Mouse (Mus musculus): ENCODE measurements around the gene Lingo4. TPM values are rescaled to one million over a fixed set of nuclear protein-coding genes. Genes with fewer than 3 reads are reported as not detected.

Lingo4 gene
- total and polyA plus RNA-seq, 2 experiments from 2014 or later: 1.5 to 1.6 TPM

- H3K36me3 ChIP-seq (ENCODE audit: insufficient read depth, low read length): no peaks in the 10 kb centered on the region
- H3K27ac ChIP-seq (ENCODE audit: low read depth, low read length): no peak overlapping the region
- H3K4me2 ChIP-seq (ENCODE audit: low read depth, low read length, poor library complexity, severe bottlenecking): no peak overlapping the region
- DNase-seq (ENCODE audit: low spot score) (no peak), ATAC-seq (ENCODE audit: low FRiP score) (no peak)
- H3K9ac ChIP-seq (replicated peaks; ENCODE audit: low read length, poor library complexity, severe bottlenecking): no peak overlapping the region
- H3K4me3 ChIP-seq (ENCODE audit: low read depth, low read length): no peak overlapping the region
- no peaks in the 10 kb centered on the region for H3K27me3 ChIP-seq (ENCODE audit: insufficient read depth, low read length)
- 25% methylated on average over 9 of the region's 9 CpGs for WGBS
- no peak for TF ChIP-seq CTCF (IDR thresholded peaks at IDR 0.05)
- no peaks in the 10 kb centered on the region for H3K9me3 ChIP-seq (ENCODE audit: low read length)
- no peaks in the 10 kb centered on the region for H3K4me1 ChIP-seq (ENCODE audit: insufficient read depth, low read length)
These were observed 18.3 kb upstream of the Lingo4 start for GRCm38 (mm10) chr3:94379831-94380510.

GRCm38 (mm10) chr3:94382308-94382707 lies 16.0 kb upstream of the Lingo4 start:
- Histone ChIP-seq H3K4me2 (ENCODE audit: low read depth, low read length, poor library complexity, severe bottlenecking) (no peak overlapping the region), H3K27me3 (ENCODE audit: insufficient read depth, low read length) (no peaks in the 10 kb centered on the region), H3K9ac (replicated peaks; ENCODE audit: low read length, poor library complexity, severe bottlenecking) (no peak overlapping the region), H3K4me1 (ENCODE audit: insufficient read depth, low read length) (no peaks in the 10 kb centered on the region), H3K9me3 (ENCODE audit: low read length) (no peaks in the 10 kb centered on the region), H3K4me3 (ENCODE audit: low read depth, low read length) (no peak overlapping the region), H3K36me3 (ENCODE audit: insufficient read depth, low read length) (no peaks in the 10 kb centered on the region), H3K27ac (ENCODE audit: low read depth, low read length) (no peak overlapping the region)
- TF ChIP-seq CTCF (IDR thresholded peaks at IDR 0.05): no peak
- no peak for ATAC-seq (ENCODE audit: low FRiP score)
- no peak for DNase-seq (ENCODE audit: low spot score)
- 81% methylated on average over 5 of the region's 5 CpGs for WGBS

- 60% methylated on average over 3 of the region's 3 CpGs for WGBS
- H3K9me3 ChIP-seq (ENCODE audit: low read length): no peaks in the 10 kb centered on the region
- H3K27me3 ChIP-seq (ENCODE audit: insufficient read depth, low read length): no peaks in the 10 kb centered on the region
- H3K4me3 ChIP-seq (ENCODE audit: low read depth, low read length): no peak overlapping the region
- H3K27ac ChIP-seq (ENCODE audit: low read depth, low read length): no peak overlapping the region
- ATAC-seq (ENCODE audit: low FRiP score): no peak
- no peak overlapping the region for H3K4me2 ChIP-seq (ENCODE audit: low read depth, low read length, poor library complexity, severe bottlenecking)
- no peak for TF ChIP-seq CTCF (IDR thresholded peaks at IDR 0.05)
- no peaks in the 10 kb centered on the region for H3K36me3 ChIP-seq (ENCODE audit: insufficient read depth, low read length)
- no peak overlapping the region for H3K9ac ChIP-seq (replicated peaks; ENCODE audit: low read length, poor library complexity, severe bottlenecking)
- DNase-seq (ENCODE audit: low spot score): no peak
- no peaks in the 10 kb centered on the region for H3K4me1 ChIP-seq (ENCODE audit: insufficient read depth, low read length)
These were observed 14.8 kb upstream of the Lingo4 start for GRCm38 (mm10) chr3:94383476-94383875.

- TF ChIP-seq CTCF (IDR thresholded peaks at IDR 0.05): no peak
- WGBS: 69% methylated on average over 4 of the region's 4 CpGs
- no peak overlapping the region for H3K4me3 ChIP-seq (ENCODE audit: low read depth, low read length)
- DNase-seq (ENCODE audit: low spot score): no peak
- no peaks in the 10 kb centered on the region for H3K4me1 ChIP-seq (ENCODE audit: insufficient read depth, low read length)
- H3K9me3 ChIP-seq (ENCODE audit: low read length): no peaks in the 10 kb centered on the region
- H3K36me3 ChIP-seq (ENCODE audit: insufficient read depth, low read length): no peaks in the 10 kb centered on the region
- no peaks in the 10 kb centered on the region for H3K27me3 ChIP-seq (ENCODE audit: insufficient read depth, low read length)
- no peak overlapping the region for H3K9ac ChIP-seq (replicated peaks; ENCODE audit: low read length, poor library complexity, severe bottlenecking)
- no peak overlapping the region for H3K27ac ChIP-seq (ENCODE audit: low read depth, low read length)
- no peak overlapping the region for H3K4me2 ChIP-seq (ENCODE audit: low read depth, low read length, poor library complexity, severe bottlenecking)
- no peak for ATAC-seq (ENCODE audit: low FRiP score)
These were observed 11.6 kb upstream of the Lingo4 start for GRCm38 (mm10) chr3:94386671-94387070.

- WGBS: 94% methylated on average over 10 of the region's 10 CpGs
- Histone ChIP-seq H3K9me3 (ENCODE audit: low read length) (no peaks in the 10 kb centered on the region), H3K9ac (replicated peaks; ENCODE audit: low read length, poor library complexity, severe bottlenecking) (no peak overlapping the region), H3K27me3 (ENCODE audit: insufficient read depth, low read length) (no peaks in the 10 kb centered on the region), H3K27ac (ENCODE audit: low read depth, low read length) (no peak overlapping the region), H3K4me2 (ENCODE audit: low read depth, low read length, poor library complexity, severe bottlenecking) (no peak overlapping the region), H3K4me1 (ENCODE audit: insufficient read depth, low read length) (no peaks in the 10 kb centered on the region), H3K36me3 (ENCODE audit: insufficient read depth, low read length) (no peaks in the 10 kb centered on the region), H3K4me3 (ENCODE audit: low read depth, low read length) (no peak overlapping the region)
- DNase-seq (ENCODE audit: low spot score) (no peak), ATAC-seq (ENCODE audit: low FRiP score) (no peak)
- TF ChIP-seq CTCF (IDR thresholded peaks at IDR 0.05): no peak
These were observed 10.9 kb upstream of the Lingo4 start for GRCm38 (mm10) chr3:94387391-94387790.

GRCm38 (mm10) chr3:94388047-94388446 lies 10.3 kb upstream of the Lingo4 start:
- WGBS: 84% methylated on average over 5 of the region's 5 CpGs
- Histone ChIP-seq H3K9ac (replicated peaks; ENCODE audit: low read length, poor library complexity, severe bottlenecking) (no peak overlapping the region), H3K4me3 (ENCODE audit: low read depth, low read length) (no peak overlapping the region), H3K27ac (ENCODE audit: low read depth, low read length) (no peak overlapping the region), H3K27me3 (ENCODE audit: insufficient read depth, low read length) (no peaks in the 10 kb centered on the region), H3K4me1 (ENCODE audit: insufficient read depth, low read length) (no peaks in the 10 kb centered on the region), H3K9me3 (ENCODE audit: low read length) (no peaks in the 10 kb centered on the region), H3K4me2 (ENCODE audit: low read depth, low read length, poor library complexity, severe bottlenecking) (no peak overlapping the region), H3K36me3 (ENCODE audit: insufficient read depth, low read length) (no peaks in the 10 kb centered on the region)
- no peak for TF ChIP-seq CTCF (IDR thresholded peaks at IDR 0.05)
- DNase-seq (ENCODE audit: low spot score) (no peak), ATAC-seq (ENCODE audit: low FRiP score) (no peak)
